Mouse (Mus musculus) forebrain, embryonic 15.5 days (tissue): ENCODE results near the gene Pmp22. TPM values are rescaled to one million over a fixed set of nuclear protein-coding genes. Genes with fewer than 3 reads are reported as not detected.

Experiments used
- ATAC-seq: fragments of 200-750 bp; cut with Nextera tagmentation; replicated peaks from 2 replicates; pipeline ENCODE4 v1.8.0; 2017; ENCODE audit warnings: mild to moderate bottlenecking, moderate TSS enrichment, moderate library complexity
- H3K27ac ChIP-seq: fragments of 300-500 bp; sonication (generic); replicated peaks from 2 replicates; pipeline ENCODE4 v1.5.1; 2015; ENCODE audit warnings: mild to moderate bottlenecking, inconsistent platforms
- H3K27me3 ChIP-seq: fragments of 300-500 bp; sonication (generic); 2 replicates; pipeline ENCODE4 v1.6.1; 2015; ENCODE audit warnings: inconsistent platforms
- H3K36me3 ChIP-seq: fragments of 300-500 bp; sonication (generic); 2 replicates; pipeline ENCODE4 v1.6.1; 2015; ENCODE audit warnings: mild to moderate bottlenecking, inconsistent platforms
- H3K4me1 ChIP-seq: fragments of 300-500 bp; sonication (generic); 2 replicates; pipeline ENCODE4 v1.6.1; 2015; ENCODE audit warnings: inconsistent platforms
- H3K4me2 ChIP-seq: fragments of 300-500 bp; sonication (generic); replicated peaks from 2 replicates; pipeline ENCODE4 v1.6.1; 2015; ENCODE audit warnings: mild to moderate bottlenecking, inconsistent platforms
- H3K4me3 ChIP-seq: fragments of 300-500 bp; sonication (generic); 2 replicates; pipeline ENCODE4 v1.5.1; 2015; ENCODE audit warnings: mild to moderate bottlenecking, inconsistent platforms
- H3K9ac ChIP-seq: fragments of 300-500 bp; sonication (generic); replicated peaks from 2 replicates; pipeline ENCODE4 v1.6.1; 2015; ENCODE audit warnings: mild to moderate bottlenecking, inconsistent platforms
- H3K9me3 ChIP-seq: fragments of 300-500 bp; sonication (generic); 2 replicates; pipeline ENCODE4 v1.6.1; 2016; ENCODE audit warnings: inconsistent platforms
- WGBS: fragments of 180-500 bp; shearing (Covaris S2); methylation state at CpG from one replicate; pipeline ENCODE4 v1.1.7; 2015; ENCODE audit warnings: mixed read lengths; 5-methylcytosine and 5-hydroxymethylcytosine counted together
- polyA plus RNA-seq: library from polyadenylated mRNA; unstranded; fragments of >200 nt; fragmentation: Nextera tagmentation; extraction: Ambion mirVana; gene quantifications from 2 replicates; pipeline ENCODE4 v1.2.1, GENCODE M21; 2015

The Pmp22 gene
- polyA plus RNA-seq, 1 experiment from 2014 or later, result 26.5 TPM

DNA sequence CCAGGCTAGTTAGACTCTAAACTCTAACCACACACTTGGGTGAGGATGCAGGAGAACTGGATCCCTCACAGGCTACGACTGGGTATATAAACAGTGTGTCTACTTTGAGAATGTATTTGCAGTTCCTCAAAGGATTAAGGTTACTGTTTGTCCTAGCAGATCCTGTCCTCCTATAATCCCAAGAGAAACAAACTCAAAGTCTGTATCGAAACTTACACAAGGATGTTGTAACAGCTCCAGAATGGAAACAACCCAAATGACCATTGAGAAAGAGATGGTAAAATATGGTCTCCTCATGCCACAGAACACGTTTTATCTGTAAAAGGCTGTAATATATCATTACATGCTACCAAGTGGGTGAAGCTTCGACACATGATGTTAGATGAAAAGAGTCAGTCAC lies 39.0 kb downstream of the Pmp22 start:
- no peaks in the 10 kb centered on the region for H3K27me3 ChIP-seq
- H3K9me3 ChIP-seq, result no peaks in the 10 kb centered on the region
- H3K27ac ChIP-seq, result no peak overlapping the region
- H3K4me2 ChIP-seq, result no peak overlapping the region
- no peak overlapping the region for H3K4me3 ChIP-seq
- no peaks in the 10 kb centered on the region for H3K36me3 ChIP-seq
- ATAC-seq, result no peak
- 89% methylated on average over 4 of the region's 4 CpGs for WGBS
- no peak overlapping the region for H3K9ac ChIP-seq
- H3K4me1 ChIP-seq, result no peaks in the 10 kb centered on the region

- no peaks in the 10 kb centered on the region for H3K9me3 ChIP-seq
- no peaks in the 10 kb centered on the region for H3K36me3 ChIP-seq
- H3K4me3 ChIP-seq, result no peak overlapping the region
- no peaks in the 10 kb centered on the region for H3K27me3 ChIP-seq
- WGBS, result 64% methylated on average over 9 of the region's 9 CpGs
- no peak overlapping the region for H3K4me2 ChIP-seq
- H3K9ac ChIP-seq, result no peak overlapping the region
- H3K4me1 ChIP-seq, result no peaks in the 10 kb centered on the region
- no peak overlapping the region for H3K27ac ChIP-seq
- no peak for ATAC-seq
Measured at GRCm38 (mm10) chr11:63168551-63169258, 39.9 kb downstream of the Pmp22 start.

GRCm38 (mm10) chr11:63171977-63172376 lies 43.2 kb downstream of the Pmp22 start:
- Histone ChIP-seq H3K4me2 (no peak overlapping the region), H3K4me3 (no peak overlapping the region), H3K27me3 (no peaks in the 10 kb centered on the region), H3K9me3 (no peaks in the 10 kb centered on the region), H3K9ac (no peak overlapping the region), H3K27ac (no peak overlapping the region), H3K4me1 (no peaks in the 10 kb centered on the region), H3K36me3 (no peaks in the 10 kb centered on the region)
- 21% methylated on average over 1 of the region's 1 CpGs for WGBS
- ATAC-seq, result no peak

GRCm38 (mm10) chr11:63173604-63174003 lies 44.8 kb downstream of the Pmp22 start:
- Histone ChIP-seq H3K9me3 (no peaks in the 10 kb centered on the region), H3K9ac (no peak overlapping the region), H3K4me2 (no peak overlapping the region), H3K4me3 (no peak overlapping the region), H3K27ac (no peak overlapping the region), H3K36me3 (no peaks in the 10 kb centered on the region), H3K4me1 (no peaks in the 10 kb centered on the region), H3K27me3 (no peaks in the 10 kb centered on the region)
- ATAC-seq, result no peak
- 88% methylated on average over 5 of the region's 5 CpGs for WGBS

- ATAC-seq, result no peak
- Histone ChIP-seq H3K27ac (no peak overlapping the region), H3K36me3 (no peaks in the 10 kb centered on the region), H3K4me3 (no peak overlapping the region), H3K9me3 (no peaks in the 10 kb centered on the region), H3K4me1 (no peaks in the 10 kb centered on the region), H3K4me2 (no peak overlapping the region), H3K27me3 (no peaks in the 10 kb centered on the region), H3K9ac (no peak overlapping the region)
- WGBS, result 44% methylated on average over 3 of the region's 3 CpGs
Measured at GRCm38 (mm10) chr11:63175302-63175701, 46.5 kb downstream of the Pmp22 start.

GRCm38 (mm10) chr11:63176416-63176815 lies 47.6 kb downstream of the Pmp22 start:
- H3K27ac ChIP-seq, result no peak overlapping the region
- H3K36me3 ChIP-seq, result no peaks in the 10 kb centered on the region
- WGBS, result 81% methylated on average over 7 of the region's 7 CpGs
- no peak overlapping the region for H3K4me3 ChIP-seq
- no peak for ATAC-seq
- peaks cover 4% of the 10 kb centered on the region; the same call in 1 of the 2 replicates for H3K4me1 ChIP-seq
- no peaks in the 10 kb centered on the region for H3K27me3 ChIP-seq
- H3K4me2 ChIP-seq, result no peak overlapping the region
- no peak overlapping the region for H3K9ac ChIP-seq
- H3K9me3 ChIP-seq, result no peaks in the 10 kb centered on the region

DNA sequence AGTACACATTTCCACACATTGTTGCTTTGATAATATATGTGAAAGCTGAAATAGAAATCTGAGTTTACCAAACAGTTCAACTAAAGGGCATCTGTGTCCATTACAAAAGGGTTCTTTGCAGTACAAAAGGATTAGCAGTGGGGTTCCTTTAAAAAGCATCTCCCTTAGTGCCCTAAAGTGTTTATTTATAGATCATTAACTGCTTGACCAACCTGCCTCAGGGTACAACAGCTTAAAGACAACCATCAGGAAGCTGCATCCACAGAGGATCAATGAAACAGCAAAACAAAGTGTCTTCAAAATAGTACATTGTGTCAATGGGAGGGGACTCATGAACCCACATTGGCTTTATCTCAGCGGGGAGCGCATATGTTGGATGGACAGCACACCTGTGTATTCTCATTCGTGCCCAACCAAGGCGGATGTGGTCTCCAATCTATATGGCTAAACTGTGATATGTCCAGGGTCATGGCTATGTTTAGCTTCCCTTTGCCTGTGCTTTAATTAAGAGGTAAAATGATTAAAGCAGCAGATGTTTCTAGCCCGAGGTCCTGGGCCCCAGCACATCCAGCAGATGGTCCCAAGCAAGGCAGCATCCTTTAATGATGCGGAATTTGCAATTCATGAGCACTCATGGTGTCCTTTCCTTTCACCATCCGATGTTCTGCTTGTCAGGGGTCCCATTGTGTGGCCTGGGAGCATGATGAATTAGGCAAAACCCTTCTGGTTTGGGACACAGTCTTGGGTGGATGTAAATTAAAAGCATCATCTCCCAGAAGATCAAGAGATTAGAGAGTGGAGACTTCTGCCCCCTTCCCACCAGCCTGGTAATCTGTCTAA lies 51.7 kb downstream of the Pmp22 start:
- no peak overlapping the region for H3K9ac ChIP-seq
- no peak overlapping the region for H3K4me2 ChIP-seq
- no peaks in the 10 kb centered on the region for H3K9me3 ChIP-seq
- ATAC-seq, result no peak
- H3K27me3 ChIP-seq, result no peaks in the 10 kb centered on the region
- 37% methylated on average over 7 of the region's 7 CpGs for WGBS
- no peaks in the 10 kb centered on the region for H3K36me3 ChIP-seq
- peaks cover 6% of the 10 kb centered on the region; the same call in 1 of the 2 replicates for H3K4me1 ChIP-seq
- no peak overlapping the region for H3K27ac ChIP-seq
- no peak overlapping the region for H3K4me3 ChIP-seq

GRCm38 (mm10) chr11:63188803-63189202 lies 60.0 kb downstream of the Pmp22 start:
- no peak overlapping the region for H3K27ac ChIP-seq
- ATAC-seq, result no peak
- H3K4me2 ChIP-seq, result no peak overlapping the region
- no peaks in the 10 kb centered on the region for H3K36me3 ChIP-seq
- H3K27me3 ChIP-seq, result no peaks in the 10 kb centered on the region
- no peaks in the 10 kb centered on the region for H3K9me3 ChIP-seq
- H3K4me1 ChIP-seq, result no peaks in the 10 kb centered on the region
- no peak overlapping the region for H3K9ac ChIP-seq
- 88% methylated on average over 7 of the region's 7 CpGs for WGBS
- no peak overlapping the region for H3K4me3 ChIP-seq

DNA sequence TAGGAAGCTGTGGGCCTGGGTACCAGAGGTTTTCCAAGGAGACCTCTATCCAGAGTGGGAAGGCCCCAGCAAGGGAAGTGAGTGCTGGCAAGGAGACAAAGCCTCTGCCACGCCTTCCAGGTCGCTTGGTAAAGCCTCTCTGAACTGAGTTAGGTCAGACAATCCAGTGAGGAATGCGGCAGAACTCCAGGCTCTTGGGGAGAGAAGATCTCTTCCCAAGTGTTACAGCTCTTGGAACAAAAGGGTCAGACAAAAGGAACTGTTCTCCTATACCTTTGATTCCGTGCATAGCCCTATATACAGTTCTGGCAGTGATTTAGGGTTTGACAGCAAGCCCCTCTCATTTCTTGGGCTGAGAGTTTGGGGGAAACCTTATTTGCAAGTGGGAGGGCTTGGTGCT lies 69.3 kb downstream of the Pmp22 start:
- ATAC-seq, result no peak
- Histone ChIP-seq H3K36me3 (no peaks in the 10 kb centered on the region), H3K4me3 (no peak overlapping the region), H3K27me3 (no peaks in the 10 kb centered on the region), H3K9ac (no peak overlapping the region), H3K4me2 (no peak overlapping the region), H3K27ac (no peak overlapping the region), H3K9me3 (no peaks in the 10 kb centered on the region; the same call in 1 of the 2 replicates), H3K4me1 (no peaks in the 10 kb centered on the region)
- WGBS, result 15% methylated on average over 4 of the region's 4 CpGs

DNA sequence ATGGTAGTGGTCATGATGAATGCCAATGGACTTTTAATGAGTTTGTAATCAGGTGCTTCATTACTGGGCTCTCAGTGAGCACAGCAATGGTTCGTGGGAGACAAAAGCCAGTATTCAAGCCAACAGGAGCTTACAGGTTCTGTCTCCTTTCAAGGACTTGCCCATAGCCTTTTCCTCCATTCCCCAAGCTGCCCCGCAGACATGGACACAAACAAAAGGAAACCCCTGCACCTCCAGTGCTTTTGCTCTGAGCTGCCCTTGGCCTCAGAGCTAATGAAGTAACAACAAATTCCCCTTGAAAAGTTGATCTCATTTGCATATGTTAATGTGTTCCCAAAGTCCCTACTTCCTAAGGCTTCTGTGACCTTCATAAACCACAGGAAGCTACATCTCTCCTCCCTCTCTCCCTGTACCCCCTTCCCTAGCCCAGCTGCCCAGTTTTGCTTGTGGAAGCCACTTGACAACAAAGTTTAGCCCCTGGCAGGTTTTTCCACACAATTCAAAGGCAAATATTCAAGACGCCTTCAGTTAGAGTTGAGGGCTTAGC lies 73.3 kb downstream of the Pmp22 start:
- Histone ChIP-seq H3K9me3 (no peaks in the 10 kb centered on the region; the same call in 1 of the 2 replicates), H3K4me1 (no peaks in the 10 kb centered on the region), H3K4me3 (no peak overlapping the region), H3K4me2 (no peak overlapping the region), H3K9ac (no peak overlapping the region), H3K27ac (no peak overlapping the region), H3K27me3 (no peaks in the 10 kb centered on the region), H3K36me3 (no peaks in the 10 kb centered on the region)
- ATAC-seq, result no peak
- 32% methylated on average over 3 of the region's 3 CpGs for WGBS
